9 mouse cellular contexts compared by ENCODE assay signal in genomic region chr17:11612801-11613531, GRCm38 (mm10).
DNase-seq lines count a peak whose midpoint lies in the region; ATAC-seq and TF ChIP-seq lines count a peak whose summit lies in the region.
"Had no signal": no experiment of that assay in that cellular context is flagged by ENCODE, and none has a peak within 500 bp of the region (broad histone marks: within the 10 kb centered on the region; RNA-seq: fewer than 3 reads in every experiment).

No protein-coding gene starts in this region.

- H3K27ac ChIP-seq in intestine, embryonic 16.5 days (ENCODE audit: low read length) = no peak overlapping the region
- H3K27ac ChIP-seq in forebrain, postnatal 0 days (ENCODE audit: low read depth, low read length) = no peak overlapping the region
- no peak overlapping the region for H3K27ac ChIP-seq in midbrain, postnatal 0 days (ENCODE audit: low read depth, low read length)
- H3K27ac ChIP-seq: liver, embryonic 12.5 days had no signal

- no peak for TF ChIP-seq CTCF in forebrain, postnatal 0 days (IDR thresholded peaks at IDR 0.05; ENCODE audit: low read depth)
- TF ChIP-seq CTCF in midbrain, postnatal 0 days (IDR thresholded peaks at IDR 0.05) = no peak

- H3K9ac ChIP-seq in intestine, embryonic 16.5 days (ENCODE audit: low read depth, low read length) = no peak overlapping the region
- H3K9ac ChIP-seq in forebrain, postnatal 0 days = no peak overlapping the region
- no peak overlapping the region for H3K9ac ChIP-seq in midbrain, postnatal 0 days (replicated peaks; ENCODE audit: low read length, poor library complexity, severe bottlenecking)
- H3K9ac ChIP-seq: liver, embryonic 12.5 days had no signal

- H3K4me1 ChIP-seq in intestine, embryonic 16.5 days (ENCODE audit: control insufficient read depth, insufficient read depth, low read length) = no peaks in the 10 kb centered on the region; the same call in 1 of the 2 replicates
- 0 out of 2 replicates have a peak, but pooled peaks cover under 1% of the 10 kb centered on the region for H3K4me1 ChIP-seq in forebrain, postnatal 0 days (ENCODE audit: insufficient read depth)
- H3K4me1 ChIP-seq in midbrain, postnatal 0 days (ENCODE audit: insufficient read depth, low read length) = no peaks in the 10 kb centered on the region
- H3K4me1 ChIP-seq: liver, embryonic 12.5 days had no signal

- no peaks in the 10 kb centered on the region for H3K9me3 ChIP-seq in intestine, embryonic 16.5 days (ENCODE audit: control insufficient read depth, low read length)
- H3K9me3 ChIP-seq in forebrain, postnatal 0 days (ENCODE audit: low read length) = no peaks in the 10 kb centered on the region
- no peaks in the 10 kb centered on the region for H3K9me3 ChIP-seq in midbrain, postnatal 0 days (ENCODE audit: low read length)
- H3K9me3 ChIP-seq: liver, embryonic 12.5 days had no signal

- 38% methylated on average over 18 of the region's 21 CpGs for WGBS in intestine, embryonic 16.5 days
- 69% methylated on average over 21 of the region's 21 CpGs for WGBS in forebrain, postnatal 0 days
- WGBS in midbrain, postnatal 0 days = 67% methylated on average over 19 of the region's 21 CpGs

- H3K36me3 ChIP-seq in intestine, embryonic 16.5 days (ENCODE audit: control insufficient read depth, insufficient read depth, low read length) = no peaks in the 10 kb centered on the region
- H3K36me3 ChIP-seq in forebrain, postnatal 0 days (ENCODE audit: insufficient read depth) = no peaks in the 10 kb centered on the region
- H3K36me3 ChIP-seq in midbrain, postnatal 0 days (ENCODE audit: insufficient read depth, low read length) = no peaks in the 10 kb centered on the region
- H3K36me3 ChIP-seq: liver, embryonic 12.5 days had no signal

- H3K4me3 ChIP-seq in intestine, embryonic 16.5 days (ENCODE audit: low read length) = no peak overlapping the region
- no peak overlapping the region for H3K4me3 ChIP-seq in forebrain, postnatal 0 days (ENCODE audit: low read depth, low read length)
- no peak overlapping the region for H3K4me3 ChIP-seq in midbrain, postnatal 0 days (ENCODE audit: low read depth, low read length)
- H3K4me3 ChIP-seq: liver, embryonic 12.5 days had no signal

- 0 out of 2 replicates have a peak, but pooled peaks cover 2% of the 10 kb centered on the region for H3K27me3 ChIP-seq in intestine, embryonic 16.5 days (replicated peaks; ENCODE audit: control insufficient read depth, insufficient read depth, low read length)
- no peaks in the 10 kb centered on the region for H3K27me3 ChIP-seq in forebrain, postnatal 0 days (ENCODE audit: insufficient read depth, low read length)
- no peaks in the 10 kb centered on the region for H3K27me3 ChIP-seq in midbrain, postnatal 0 days (ENCODE audit: insufficient read depth, low read length)

- peak overlapping the region; percentile 38 for H3K4me2 ChIP-seq in intestine, embryonic 16.5 days (ENCODE audit: low read depth, low read length)
- H3K4me2 ChIP-seq in forebrain, postnatal 0 days (ENCODE audit: low read depth) = no peak overlapping the region
- H3K4me2 ChIP-seq in midbrain, postnatal 0 days (ENCODE audit: low read depth, low read length, poor library complexity, severe bottlenecking) = no peak overlapping the region
- H3K4me2 ChIP-seq: liver, embryonic 12.5 days had no signal

- peak; percentile 89 for ATAC-seq in granulocyte monocyte progenitor cell, adult 5-6 weeks (replicated peaks; ENCODE audit: poor library complexity, severe bottlenecking)
- peak; percentile 69; the same call in 1 of the 2 replicates for ATAC-seq in intestine, embryonic 16.5 days
- no peak for ATAC-seq in forebrain, postnatal 0 days
- no peak for ATAC-seq in midbrain, postnatal 0 days (ENCODE audit: low FRiP score)
- ATAC-seq: liver, embryonic 12.5 days had no signal

- peak; percentile 27 to 29 for DNase-seq in kidney, postnatal 4 days
- DNase-seq in kidney, adult 11 months = no peak
- DNase-seq in monocyte, adult 2 months (ENCODE audit: low read depth in 1 of 2, low spot score in 2 of 2) = peak; percentile 23 to 30
- DNase-seq in forebrain, postnatal 0 days = no peak
- no peak for DNase-seq in midbrain, postnatal 0 days (ENCODE audit: low spot score)
- DNase-seq: gastrocnemius, postnatal 14 days had no signal

Comparison
In these comparisons a context has a peak if more than half of its experiments do, and no peak if none do; other contexts are left out.
1. DNase-seq: peak in kidney, postnatal 4 days (2 of 2) and monocyte, adult 2 months (2 of 2); none in kidney, adult 11 months (single experiment), forebrain, postnatal 0 days (single experiment) and midbrain, postnatal 0 days (single experiment).
2. ATAC-seq: peak in granulocyte monocyte progenitor cell, adult 5-6 weeks (single experiment) and intestine, embryonic 16.5 days (single experiment); none in forebrain, postnatal 0 days (single experiment) and midbrain, postnatal 0 days (single experiment).